Comparison of ENCODE assay signal across 8 mouse cellular contexts in the genomic region with DNA sequence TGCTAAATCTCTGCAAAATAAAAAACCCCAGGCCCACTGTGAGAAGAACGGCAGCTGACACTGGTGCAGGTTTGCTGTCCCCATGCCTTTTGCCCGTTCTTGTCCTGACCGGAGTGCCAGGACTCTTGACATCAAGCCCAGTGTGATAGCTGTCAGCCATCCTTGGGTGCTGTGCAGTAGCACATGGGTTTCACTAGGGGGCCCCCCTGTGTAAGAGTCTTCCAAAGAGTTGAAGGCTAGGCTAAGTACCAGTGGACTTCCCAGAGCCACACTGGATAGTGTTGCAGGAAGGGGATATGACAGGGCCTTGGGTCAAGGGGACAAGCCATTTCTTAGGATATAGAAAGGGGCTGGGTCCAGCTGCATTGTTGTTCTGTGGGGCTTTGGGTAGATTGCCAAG. TPM values are rescaled to one million over a fixed set of nuclear protein-coding genes. Genes with fewer than 3 reads are reported as not detected.
DNase-seq lines count a peak whose midpoint lies in the region; ATAC-seq and TF ChIP-seq lines count a peak whose summit lies in the region.

No protein-coding gene starts in this region.

- no peak overlapping the region for H3K4me2 ChIP-seq in liver, embryonic 16.5 days (ENCODE audit: low read depth, low read length)
- no peak overlapping the region for H3K4me2 ChIP-seq in neural tube, embryonic 15.5 days

- peak; percentile 36 to 62 for DNase-seq in CD8-positive naive resting alpha-beta T cell, adult 2 months (ENCODE audit: low read depth in 2 of 2, low spot score in 2 of 2)
- peak; percentile 71 to 85 for DNase-seq in adrenal gland, postnatal 36 days
- peak; percentile 75 to 87 for DNase-seq in heart, postnatal 14 days
- DNase-seq in kidney, postnatal 4 days = peak; percentile 72 to 79
- DNase-seq in thymus, postnatal 10 days (ENCODE audit: low spot score in 2 of 2) = peak; percentile 23 to 63

- 41% methylated on average over 3 of the region's 3 CpGs for WGBS in liver, embryonic 16.5 days (ENCODE audit: insufficient replicate concordance)
- 58% methylated on average over 3 of the region's 3 CpGs for WGBS in neural tube, embryonic 15.5 days

- H3K4me3 ChIP-seq in embryonic fibroblast, embryonic 13.5 days (ENCODE audit: insufficient read depth, low read length) = no peak overlapping the region
- H3K4me3 ChIP-seq in liver, embryonic 16.5 days (ENCODE audit: low read depth, low read length) = no peak overlapping the region
- no peak overlapping the region for H3K4me3 ChIP-seq in neural tube, embryonic 15.5 days (replicated peaks)

- no peaks in the 10 kb centered on the region; the same call in 1 of the 2 replicates for H3K36me3 ChIP-seq in liver, embryonic 16.5 days (ENCODE audit: control insufficient read depth, insufficient read depth)
- peaks cover 33% of the 10 kb centered on the region for H3K36me3 ChIP-seq in neural tube, embryonic 15.5 days

- H3K9ac ChIP-seq in liver, embryonic 16.5 days (ENCODE audit: low read depth, low read length) = no peak overlapping the region
- H3K9ac ChIP-seq in neural tube, embryonic 15.5 days (replicated peaks) = no peak overlapping the region

- no peak overlapping the region for H3K27ac ChIP-seq in embryonic fibroblast, embryonic 13.5 days (ENCODE audit: insufficient read depth, low read length)
- H3K27ac ChIP-seq in liver, embryonic 16.5 days (ENCODE audit: low read length) = no peak overlapping the region
- H3K27ac ChIP-seq in neural tube, embryonic 15.5 days (replicated peaks) = no peak overlapping the region

- no peaks in the 10 kb centered on the region for H3K9me3 ChIP-seq in liver, embryonic 16.5 days (replicated peaks; ENCODE audit: control insufficient read depth, low read length)
- no peaks in the 10 kb centered on the region for H3K9me3 ChIP-seq in neural tube, embryonic 15.5 days (replicated peaks)

- intact Hi-C loops in heart, postnatal 14 days (cut with DNase I) = loop anchor here (1.0 to 10.0 kb wide), 2 partner anchors 120 to 202 kb away; no protein-coding TSS in a partner anchor

- no peaks in the 10 kb centered on the region for H3K4me1 ChIP-seq in embryonic fibroblast, embryonic 13.5 days (ENCODE audit: control insufficient read depth, insufficient read depth, low read length)
- no peaks in the 10 kb centered on the region; the same call in 1 of the 2 replicates for H3K4me1 ChIP-seq in liver, embryonic 16.5 days (ENCODE audit: control insufficient read depth, low read depth, low read length)
- no peaks in the 10 kb centered on the region for H3K4me1 ChIP-seq in neural tube, embryonic 15.5 days

- TF ChIP-seq POLR2A in embryonic fibroblast, embryonic 13.5 days (IDR thresholded peaks at IDR 0.05; ENCODE audit: low read depth, low read length) = no peak

- TF ChIP-seq CTCF in embryonic fibroblast, embryonic 13.5 days (IDR thresholded peaks at IDR 0.05; ENCODE audit: borderline replicate concordance, insufficient read depth, low read length) = peak; percentile 44; the same call in 1 of the 2 replicates

- 0 out of 2 replicates have a peak, but pooled peaks have one; percentile 44 for ATAC-seq in liver, embryonic 16.5 days (ENCODE audit: low read depth)
- 0 out of 2 replicates have a peak, but pooled peaks have one; percentile 29 for ATAC-seq in neural tube, embryonic 15.5 days (ENCODE audit: low FRiP score)

- peaks cover 10% of the 10 kb centered on the region for H3K27me3 ChIP-seq in liver, embryonic 16.5 days (ENCODE audit: control insufficient read depth, insufficient read depth, low read depth, low read length)
- H3K27me3 ChIP-seq in neural tube, embryonic 15.5 days (replicated peaks) = peaks cover 24% of the 10 kb centered on the region

RNA-seq across cellular contexts. Expression of a gene that starts 9.9 kb away (rescaled TPM):
- not detected for total RNA-seq in adrenal gland, postnatal 36 days (2021)
- polyA plus RNA-seq in embryonic fibroblast, embryonic 13.5 days (2011; ENCODE audit: insufficient read length, low read depth, missing spikeins) = 1.6 and 1.9 TPM in 2 replicates
- 1 to 10 TPM; 2.4 to 3.8 TPM for total RNA-seq in heart, postnatal 14 days (2021)
- polyA plus RNA-seq in liver, embryonic 16.5 days (2015; fragmentation: Nextera tagmentation; extraction: Ambion mirVana) = 1.3 and 1.6 TPM in 2 replicates
- 3.1 and 6.4 TPM in 2 replicates for polyA plus RNA-seq in neural tube, embryonic 15.5 days (2015; fragmentation: Nextera tagmentation; extraction: Ambion mirVana)

RNA-seq across cellular contexts. Expression of a gene that starts 30.2 kb away (rescaled TPM):
- total RNA-seq in adrenal gland, postnatal 36 days (2021) = 10 to 100 TPM; 62.2 to 67.6 TPM
- polyA plus RNA-seq in embryonic fibroblast, embryonic 13.5 days (2011; ENCODE audit: insufficient read length, low read depth, missing spikeins) = 25.6 and 25.8 TPM in 2 replicates
- total RNA-seq in heart, postnatal 14 days (2021) = 10 to 100 TPM; 41.3 to 44.0 TPM
- polyA plus RNA-seq in liver, embryonic 16.5 days (2015; fragmentation: Nextera tagmentation; extraction: Ambion mirVana) = 5.5 and 5.6 TPM in 2 replicates
- 11.8 and 12.6 TPM in 2 replicates for polyA plus RNA-seq in neural tube, embryonic 15.5 days (2015; fragmentation: Nextera tagmentation; extraction: Ambion mirVana)

RNA-seq across cellular contexts. Expression of a gene that starts 53.7 kb away (rescaled TPM):
- under 1 TPM in 1 of 2 experiments, not detected in 1; 0.30 TPM for total RNA-seq in adrenal gland, postnatal 36 days (2021)
- polyA plus RNA-seq in embryonic fibroblast, embryonic 13.5 days (2011; ENCODE audit: insufficient read length, low read depth, missing spikeins) = not detected in 2 replicates
- not detected for total RNA-seq in heart, postnatal 14 days (2021)
- 0.18 and 0.34 TPM in 2 replicates for polyA plus RNA-seq in liver, embryonic 16.5 days (2015; fragmentation: Nextera tagmentation; extraction: Ambion mirVana)
- polyA plus RNA-seq in neural tube, embryonic 15.5 days (2015; fragmentation: Nextera tagmentation; extraction: Ambion mirVana) = 7.9 and 9.8 TPM in 2 replicates

RNA-seq across cellular contexts. Expression of a gene that starts 56.1 kb away (rescaled TPM):
- total RNA-seq in adrenal gland, postnatal 36 days (2021) = 10 to 100 TPM; 21.8 to 25.7 TPM
- 13.7 and 15.6 TPM in 2 replicates for polyA plus RNA-seq in embryonic fibroblast, embryonic 13.5 days (2011; ENCODE audit: insufficient read length, low read depth, missing spikeins)
- total RNA-seq in heart, postnatal 14 days (2021) = 1 to 10 TPM; 7.7 to 9.5 TPM
- polyA plus RNA-seq in liver, embryonic 16.5 days (2015; fragmentation: Nextera tagmentation; extraction: Ambion mirVana) = 3.4 and 3.9 TPM in 2 replicates
- polyA plus RNA-seq in neural tube, embryonic 15.5 days (2015; fragmentation: Nextera tagmentation; extraction: Ambion mirVana) = 44.9 and 45.6 TPM in 2 replicates
